Mouse (Mus musculus): Measurements from ENCODE around the gene Hacd2.

DNA sequence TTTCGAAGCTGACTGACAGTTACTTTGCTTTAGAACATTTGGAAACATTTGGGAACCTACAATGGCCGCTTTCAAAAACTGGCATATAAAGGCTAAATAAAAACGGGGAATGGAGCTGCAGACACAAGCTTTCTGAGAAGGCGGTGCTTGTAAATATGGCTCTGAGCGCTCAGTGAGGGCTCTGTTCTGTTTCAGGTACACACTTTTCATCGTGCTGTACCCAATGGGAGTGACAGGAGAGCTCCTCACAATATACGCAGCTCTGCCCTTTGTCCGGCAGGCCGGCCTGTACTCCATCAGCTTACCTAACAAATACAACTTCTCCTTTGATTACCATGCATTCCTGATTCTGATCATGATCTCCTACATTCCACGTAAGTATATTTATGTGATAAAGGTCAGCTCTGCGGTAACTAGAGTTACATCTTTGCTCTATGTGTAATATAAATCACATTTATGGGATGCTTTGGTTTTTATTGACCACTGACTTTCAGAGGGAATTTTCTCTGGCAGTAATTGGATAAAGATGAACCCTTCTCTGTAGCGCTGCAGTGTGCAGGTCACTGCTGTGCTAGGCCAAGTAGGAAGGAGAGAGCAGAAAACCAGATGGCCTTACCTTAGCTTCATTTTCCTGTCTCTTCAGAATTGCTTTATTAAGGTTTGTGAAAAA, 79.7 kb downstream of the Hacd2 start:
- no peak for TF ChIP-seq CTCF (IDR thresholded peaks at IDR 0.05; ENCODE audit: extremely low read depth, insufficient read depth, low read length)
- TF ChIP-seq POLR2A (IDR thresholded peaks at IDR 0.05; ENCODE audit: extremely low read depth, insufficient read depth, low read length): no peak

Measured in cortical plate, adult 2 months (tissue).